Mouse (Mus musculus) liver, embryonic 13.5 days (tissue): Measurements from ENCODE around the gene Shld1. TPM values are rescaled to one million over a fixed set of nuclear protein-coding genes. Genes with fewer than 3 reads are reported as not detected.

Source experiments
- ATAC-seq: fragments of 200-750 bp; cut with Nextera tagmentation; 2 replicates; pipeline ENCODE4 v1.8.0; 2017; ENCODE audit warnings: low read depth, mild to moderate bottlenecking, moderate number of reproducible peaks, moderate library complexity
- DNase-seq: peaks from one replicate; pipeline ENCODE4 v3.0.0; 2022
- H3K27ac ChIP-seq: fragments of 300-500 bp; sonication (generic); 2 replicates; pipeline ENCODE4 v1.5.1; 2015; ENCODE audit warnings: moderate library complexity, mild to moderate bottlenecking, inconsistent platforms
- H3K27me3 ChIP-seq: fragments of 300-500 bp; sonication (generic); 2 replicates; pipeline ENCODE4 v1.6.1; 2015; ENCODE audit warnings: mild to moderate bottlenecking, inconsistent platforms
- H3K36me3 ChIP-seq: fragments of 300-500 bp; sonication (generic); 2 replicates; pipeline ENCODE4 v1.6.1; 2015; ENCODE audit warnings: mild to moderate bottlenecking, inconsistent platforms
- H3K4me1 ChIP-seq: fragments of 300-500 bp; sonication (generic); replicated peaks from 2 replicates; pipeline ENCODE4 v1.6.1; 2015; ENCODE audit warnings: inconsistent platforms
- H3K4me2 ChIP-seq: fragments of 300-500 bp; sonication (generic); 2 replicates; pipeline ENCODE4 v1.6.1; 2015; ENCODE audit warnings: inconsistent platforms, mild to moderate bottlenecking, moderate library complexity
- H3K4me3 ChIP-seq: fragments of 300-500 bp; sonication (generic); replicated peaks from 2 replicates; pipeline ENCODE4 v1.5.1; 2015; ENCODE audit warnings: mild to moderate bottlenecking, inconsistent platforms
- H3K9ac ChIP-seq: fragments of 300-500 bp; sonication (generic); 2 replicates; pipeline ENCODE4 v1.6.1; 2015; ENCODE audit warnings: mild to moderate bottlenecking, inconsistent platforms
- H3K9me3 ChIP-seq: fragments of 300-500 bp; sonication (generic); replicated peaks from 2 replicates; pipeline ENCODE4 v1.6.1; 2016; ENCODE audit warnings: inconsistent platforms
- WGBS: fragments of 180-500 bp; shearing (Covaris S2); methylation state at CpG from one replicate; pipeline ENCODE4 v1.1.7; 2015; ENCODE audit not compliant: insufficient replicate concordance; 5-methylcytosine and 5-hydroxymethylcytosine counted together
- polyA plus RNA-seq: library from polyadenylated mRNA; unstranded; fragments of >200 nt; fragmentation: Nextera tagmentation; extraction: Ambion mirVana; gene quantifications from 2 replicates; pipeline ENCODE4 v1.2.1, GENCODE M21; 2015

The Shld1 gene
- polyA plus RNA-seq, 1 experiment from 2014 or later = 12.1 TPM

GRCm38 (mm10) chr2:132693980-132694379 is 7.2 kb downstream of the Shld1 start:
- no peak for ATAC-seq
- Histone ChIP-seq H3K27ac (peak overlapping the region; percentile 99), H3K4me1 (peaks cover 93% of the 10 kb centered on the region)

GRCm38 (mm10) chr2:132695358-132696093 is 8.8 kb downstream of the Shld1 start:
- peak overlapping the region; percentile 33; the same call in 1 of the 2 replicates for H3K4me3 ChIP-seq
- H3K4me2 ChIP-seq = peak overlapping the region; percentile 64
- H3K9me3 ChIP-seq = no peaks in the 10 kb centered on the region
- peaks cover 86% of the 10 kb centered on the region for H3K4me1 ChIP-seq
- 29% methylated on average over 9 of the region's 9 CpGs for WGBS
- peak overlapping the region; percentile 74 for H3K9ac ChIP-seq
- peak; percentile 98 for ATAC-seq
- peak overlapping the region; percentile 99 for H3K27ac ChIP-seq
- peaks cover 4% of the 10 kb centered on the region; the same call in 1 of the 2 replicates for H3K36me3 ChIP-seq
- DNase-seq = peak; percentile 93
- H3K27me3 ChIP-seq = no peaks in the 10 kb centered on the region

More at GRCm38 (mm10) chr2:132693980-132694379, 7.2 kb downstream of the Shld1 start:
- no peak for DNase-seq
- H3K36me3 ChIP-seq = peaks cover 4% of the 10 kb centered on the region; the same call in 1 of the 2 replicates
- no peaks in the 10 kb centered on the region for H3K9me3 ChIP-seq
- peak overlapping the region; percentile 35 for H3K4me2 ChIP-seq
- no peaks in the 10 kb centered on the region for H3K27me3 ChIP-seq
- H3K9ac ChIP-seq = peak overlapping the region; percentile 74
- H3K4me3 ChIP-seq = no peak overlapping the region
- WGBS = 48% methylated on average over 3 of the region's 3 CpGs

GRCm38 (mm10) chr2:132696519-132696918 is 9.8 kb downstream of the Shld1 start:
- DNase-seq (no peak), ATAC-seq (no peak)
- Histone ChIP-seq H3K4me2 (peak overlapping the region; percentile 31), H3K36me3 (peaks cover 4% of the 10 kb centered on the region; the same call in 1 of the 2 replicates), H3K27me3 (no peaks in the 10 kb centered on the region), H3K9ac (peak overlapping the region; percentile 63), H3K4me1 (peaks cover 80% of the 10 kb centered on the region), H3K27ac (peak overlapping the region; percentile 99), H3K4me3 (no peak overlapping the region), H3K9me3 (no peaks in the 10 kb centered on the region)
- WGBS = 82% methylated on average over 5 of the region's 5 CpGs

GRCm38 (mm10) chr2:132697256-132697655 is 10.5 kb downstream of the Shld1 start:
- ATAC-seq (0 out of 2 replicates have a peak, but pooled peaks have one; percentile 6), DNase-seq (no peak)
- WGBS = 71% methylated on average over 5 of the region's 5 CpGs
- Histone ChIP-seq H3K9me3 (no peaks in the 10 kb centered on the region), H3K4me1 (peaks cover 77% of the 10 kb centered on the region), H3K27me3 (no peaks in the 10 kb centered on the region), H3K27ac (peak overlapping the region; percentile 99), H3K4me3 (no peak overlapping the region), H3K36me3 (peaks cover 4% of the 10 kb centered on the region; the same call in 1 of the 2 replicates), H3K4me2 (peak overlapping the region; percentile 21; the same call in 1 of the 2 replicates), H3K9ac (peak overlapping the region; percentile 61)

- H3K4me1 ChIP-seq = peaks cover 73% of the 10 kb centered on the region
- H3K4me3 ChIP-seq = no peak overlapping the region
- peak overlapping the region; percentile 21; the same call in 1 of the 2 replicates for H3K4me2 ChIP-seq
- H3K27me3 ChIP-seq = no peaks in the 10 kb centered on the region
- peak overlapping the region; percentile 99 for H3K27ac ChIP-seq
- peak overlapping the region; percentile 61 for H3K9ac ChIP-seq
- WGBS = 80% methylated on average over 7 of the region's 7 CpGs
- peaks cover 4% of the 10 kb centered on the region; the same call in 1 of the 2 replicates for H3K36me3 ChIP-seq
- DNase-seq (no peak), ATAC-seq (no peak)
- no peaks in the 10 kb centered on the region for H3K9me3 ChIP-seq
Measured at GRCm38 (mm10) chr2:132697695-132698094, 11.0 kb downstream of the Shld1 start.

GRCm38 (mm10) chr2:132698420-132698819 is 11.7 kb downstream of the Shld1 start:
- WGBS = 77% methylated on average over 6 of the region's 6 CpGs
- peak overlapping the region; percentile 21; the same call in 1 of the 2 replicates for H3K4me2 ChIP-seq
- H3K4me1 ChIP-seq = peaks cover 66% of the 10 kb centered on the region
- no peak overlapping the region for H3K9ac ChIP-seq
- no peak overlapping the region for H3K4me3 ChIP-seq
- peaks cover under 1% of the 10 kb centered on the region; the same call in 1 of the 2 replicates for H3K36me3 ChIP-seq
- ATAC-seq (no peak), DNase-seq (no peak)
- no peaks in the 10 kb centered on the region for H3K9me3 ChIP-seq
- H3K27ac ChIP-seq = peak overlapping the region; percentile 99
- no peaks in the 10 kb centered on the region for H3K27me3 ChIP-seq

GRCm38 (mm10) chr2:132700921-132701320 is 14.2 kb downstream of the Shld1 start:
- Histone ChIP-seq H3K36me3 (no peaks in the 10 kb centered on the region), H3K4me3 (no peak overlapping the region), H3K9me3 (no peaks in the 10 kb centered on the region), H3K4me2 (no peak overlapping the region), H3K27me3 (no peaks in the 10 kb centered on the region), H3K9ac (no peak overlapping the region), H3K4me1 (peaks cover 41% of the 10 kb centered on the region), H3K27ac (no peak overlapping the region)
- no peak for DNase-seq
- no peak for ATAC-seq
- 87% methylated on average over 4 of the region's 4 CpGs for WGBS

GRCm38 (mm10) chr2:132701451-132701886 is 14.7 kb downstream of the Shld1 start:
- Histone ChIP-seq H3K4me2 (no peak overlapping the region), H3K36me3 (no peaks in the 10 kb centered on the region), H3K27me3 (no peaks in the 10 kb centered on the region), H3K27ac (no peak overlapping the region), H3K4me3 (no peak overlapping the region), H3K4me1 (peaks cover 38% of the 10 kb centered on the region), H3K9me3 (no peaks in the 10 kb centered on the region), H3K9ac (no peak overlapping the region)
- 12% methylated on average over 7 of the region's 7 CpGs for WGBS
- ATAC-seq (peak; percentile 55), DNase-seq (no peak)

- Histone ChIP-seq H3K9me3 (no peaks in the 10 kb centered on the region), H3K4me1 (peaks cover 6% of the 10 kb centered on the region), H3K27me3 (peaks cover 2% of the 10 kb centered on the region; the same call in 1 of the 2 replicates), H3K27ac (no peak overlapping the region), H3K4me3 (no peak overlapping the region), H3K36me3 (no peaks in the 10 kb centered on the region), H3K9ac (no peak overlapping the region), H3K4me2 (no peak overlapping the region)
- no peak for ATAC-seq
- no peak for DNase-seq
- 69% methylated on average over 10 of the region's 10 CpGs for WGBS
Measured at GRCm38 (mm10) chr2:132705251-132705992, 18.7 kb downstream of the Shld1 start.

GRCm38 (mm10) chr2:132706309-132706708 is 19.6 kb downstream of the Shld1 start:
- WGBS = 60% methylated on average over 3 of the region's 3 CpGs
- no peak overlapping the region for H3K27ac ChIP-seq
- H3K9ac ChIP-seq = no peak overlapping the region
- H3K9me3 ChIP-seq = no peaks in the 10 kb centered on the region
- H3K4me3 ChIP-seq = no peak overlapping the region
- DNase-seq = no peak
- H3K4me1 ChIP-seq = peaks cover 4% of the 10 kb centered on the region; the same call in 1 of the 2 replicates
- ATAC-seq = no peak
- no peaks in the 10 kb centered on the region for H3K36me3 ChIP-seq
- H3K4me2 ChIP-seq = no peak overlapping the region
- H3K27me3 ChIP-seq = peaks cover 2% of the 10 kb centered on the region; the same call in 1 of the 2 replicates

GRCm38 (mm10) chr2:132710488-132710887 is 23.8 kb downstream of the Shld1 start:
- Histone ChIP-seq H3K4me2 (no peak overlapping the region), H3K9ac (no peak overlapping the region), H3K9me3 (no peaks in the 10 kb centered on the region), H3K27ac (no peak overlapping the region), H3K27me3 (peaks cover 2% of the 10 kb centered on the region; the same call in 1 of the 2 replicates), H3K36me3 (no peaks in the 10 kb centered on the region), H3K4me3 (no peak overlapping the region), H3K4me1 (no peaks in the 10 kb centered on the region)
- DNase-seq (no peak), ATAC-seq (no peak)
- WGBS = 51% methylated on average over 2 of the region's 2 CpGs
